Mouse (Mus musculus): Measurements from ENCODE around the gene Lgalsl. TPM values are rescaled to one million over a fixed set of nuclear protein-coding genes. Genes with fewer than 3 reads are reported as not detected.

Gene Lgalsl
- total RNA-seq, 2 experiments from 2014 or later, result 80.7 to 86.3 TPM

DNA sequence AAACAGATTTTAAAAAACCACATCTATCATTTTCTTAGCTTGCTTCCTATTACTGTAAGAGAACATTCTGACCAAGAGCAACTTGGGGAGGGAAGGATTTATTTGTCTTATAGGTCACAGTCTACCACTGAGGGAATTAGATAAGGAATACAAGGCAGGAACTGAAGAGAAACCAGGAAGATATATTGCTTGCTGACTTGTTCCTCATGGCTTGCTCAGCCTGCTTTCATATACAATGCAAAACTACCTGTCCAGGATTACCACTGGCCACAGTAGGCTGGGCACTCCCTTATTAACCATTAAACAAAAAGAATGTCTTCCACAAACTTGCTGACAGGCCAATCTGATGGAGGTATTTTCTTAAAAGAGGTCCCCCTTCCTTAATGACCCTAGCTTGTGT, 54.2 kb downstream of the Lgalsl start:
- DNase-seq (ENCODE audit: extremely low spot score in 1 of 2, low spot score in 2 of 2), result no peak
- intact Hi-C loops (cut with DNase I), result no loop called here
- no peak overlapping the region for H3K4me3 ChIP-seq

More for the DNA sequence above, 54.2 kb downstream of the Lgalsl start:
- no peak for TF ChIP-seq CTCF (IDR thresholded peaks at IDR 0.05)
- no peak overlapping the region for H3K27ac ChIP-seq

Other genes starting within 250 kb of the Lgalsl start
- gene Aftph, start 89.5 kb downstream of the Lgalsl start, total RNA-seq (2021), result 10 to 100 TPM; 92.0 to 92.7 TPM

Measured in left cerebral cortex, adult 2 months (tissue).